Mouse (Mus musculus) myocyte (in vitro differentiated cells): ENCODE results near the gene Krt222. TPM values are rescaled to one million over a fixed set of nuclear protein-coding genes. Genes with fewer than 3 reads are reported as not detected.

Source experiments
- H3K27me3 ChIP-seq: one replicate; pipeline ENCODE4 v1.6.1; 2011; ENCODE audit not compliant: control insufficient read depth, insufficient read depth, insufficient read length
- H3K36me3 ChIP-seq: one replicate; pipeline ENCODE4 v1.6.1; 2011; ENCODE audit not compliant: control insufficient read depth, insufficient read depth
- H3K4me2 ChIP-seq: one replicate; pipeline ENCODE4 v1.6.1; 2011; ENCODE audit warnings: low read depth, control low read depth
- H3K4me3 ChIP-seq: one replicate; pipeline ENCODE4 v1.5.1; 2011; ENCODE audit warnings: mild to moderate bottlenecking, control low read depth, moderate library complexity
- H3K79me2 ChIP-seq: one replicate; pipeline ENCODE4 v1.6.1; 2011; ENCODE audit not compliant: control insufficient read depth, insufficient read depth
- H3ac ChIP-seq: one replicate; pipeline ENCODE4 v1.6.1; 2011; ENCODE audit not compliant: control insufficient read depth, insufficient read length
- CEBPB ChIP-seq: IDR thresholded peaks from 2 replicates; pipeline ENCODE4 v1.6.1; 2011; ENCODE audit warnings: mild to moderate bottlenecking, moderate library complexity; ENCODE audit not compliant: poor library complexity, insufficient read depth, severe bottlenecking
- E2F4 ChIP-seq: IDR thresholded peaks from one replicate; pipeline ENCODE4 v1.6.1; 2011; ENCODE audit warnings: mild to moderate bottlenecking, control low read depth, moderate library complexity; ENCODE audit not compliant: insufficient read depth
- MAX ChIP-seq: IDR thresholded peaks from one replicate; pipeline ENCODE4 v1.6.1; 2011; ENCODE audit warnings: low read depth, mild to moderate bottlenecking, control low read depth
- MYOD1 ChIP-seq, 3 experiments: IDR thresholded peaks; one replicate each; pipeline ENCODE4 v1.6.1; 2011; ENCODE audit warnings: control low read depth in 2 of 3, low read depth in 2 of 3, mild to moderate bottlenecking in 2 of 3, moderate library complexity in 1 of 3; ENCODE audit not compliant: insufficient read length in 2 of 3, control insufficient read depth in 1 of 3
- MYOG ChIP-seq, 3 experiments: IDR thresholded peaks; one replicate each; pipeline ENCODE4 v1.6.1; 2011; ENCODE audit warnings: control low read depth in 2 of 3, low read depth in 2 of 3, mild to moderate bottlenecking in 2 of 3; ENCODE audit not compliant: insufficient read length in 2 of 3, control insufficient read depth in 1 of 3, insufficient read depth in 1 of 3
- POLR2A ChIP-seq: IDR thresholded peaks from one replicate; pipeline ENCODE4 v1.6.1; 2011; ENCODE audit warnings: low read depth, mild to moderate bottlenecking, control low read depth, moderate library complexity; ENCODE audit not compliant: insufficient read length
- POLR2AphosphoS2 ChIP-seq: IDR thresholded peaks from one replicate; pipeline ENCODE4 v1.6.1; 2011; ENCODE audit warnings: low read depth, control low read depth; ENCODE audit not compliant: insufficient read length
- REST ChIP-seq: IDR thresholded peaks from one replicate; pipeline ENCODE4 v1.6.1; 2011; ENCODE audit warnings: mild to moderate bottlenecking, control low read depth, moderate library complexity; ENCODE audit not compliant: insufficient read depth, insufficient read length
- SRF ChIP-seq: IDR thresholded peaks from one replicate; pipeline ENCODE4 v1.6.1; 2011; ENCODE audit warnings: low read depth; ENCODE audit not compliant: control insufficient read depth, insufficient read length
- TCF12 ChIP-seq: IDR thresholded peaks from one replicate; pipeline ENCODE4 v1.6.1; 2011; ENCODE audit warnings: mild to moderate bottlenecking, control low read depth; ENCODE audit not compliant: poor library complexity, insufficient read depth, severe bottlenecking
- TCF3 ChIP-seq: IDR thresholded peaks from one replicate; pipeline ENCODE4 v1.6.1; 2011; ENCODE audit warnings: low read depth, control low read depth; ENCODE audit not compliant: insufficient read length
- USF1 ChIP-seq: IDR thresholded peaks from one replicate; pipeline ENCODE4 v1.6.1; 2011; ENCODE audit warnings: low read depth, mild to moderate bottlenecking, control low read depth, moderate library complexity
- polyA plus RNA-seq: library from polyadenylated mRNA; unstranded; fragments of >200 nt; fragmentation: generic; extraction: Trizol; gene quantifications from one replicate; pipeline ENCODE4 v1.2.1, GENCODE M21; 2012; ENCODE audit warnings: missing spikeins

The Krt222 gene
- polyA plus RNA-seq, 1 experiment, result 0.06 TPM

DNA sequence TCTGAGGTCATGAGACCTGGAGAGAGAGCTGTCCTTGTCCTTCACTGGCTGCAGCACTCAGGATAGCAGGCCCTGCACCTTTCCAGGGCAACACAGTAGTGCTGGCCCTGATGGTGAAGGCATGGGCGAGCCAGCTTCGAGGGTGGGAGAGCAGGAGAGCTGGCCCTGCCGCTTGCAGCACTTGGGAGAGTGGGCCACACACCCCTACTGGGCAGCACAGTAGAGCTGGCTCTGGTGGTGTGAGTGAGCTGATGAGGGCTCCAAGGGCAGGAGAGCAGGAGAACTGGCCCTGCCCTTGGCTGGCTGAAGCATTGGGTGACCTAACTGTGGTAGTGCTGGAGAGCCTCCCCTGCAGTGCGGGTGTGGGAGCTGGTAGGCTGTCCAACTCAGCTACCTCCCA lies 28.8 kb upstream of the Krt222 start:
- Histone ChIP-seq H3K4me2 (no peak overlapping the region), H3ac (no peak overlapping the region), H3K27me3 (peaks cover 43% of the 10 kb centered on the region), H3K79me2 (no peaks in the 10 kb centered on the region), H3K4me3 (no peak overlapping the region), H3K36me3 (no peaks in the 10 kb centered on the region)
- no peak for TF ChIP-seq TCF12
- TF ChIP-seq POLR2AphosphoS2, result no peak
- no peak for TF ChIP-seq MYOD1 (IDR thresholded peaks at IDR 0.05; ENCODE audit: control insufficient read depth in 1 of 3, insufficient read length in 2 of 3, low read depth in 2 of 3)
- TF ChIP-seq MYOG (IDR thresholded peaks at IDR 0.05; ENCODE audit: control insufficient read depth in 1 of 3, insufficient read depth in 1 of 3, insufficient read length in 2 of 3, low read depth in 2 of 3), result no peak
- no peak for TF ChIP-seq POLR2A
- TF ChIP-seq CEBPB, result no peak
- TF ChIP-seq MAX, result no peak
- no peak for TF ChIP-seq E2F4
- TF ChIP-seq USF1, result no peak
- no peak for TF ChIP-seq TCF3
- no peak for TF ChIP-seq REST
- no peak for TF ChIP-seq SRF

GRCm38 (mm10) chr11:99269192-99269591 lies 25.3 kb upstream of the Krt222 start:
- H3K4me3 ChIP-seq, result no peak overlapping the region
- no peaks in the 10 kb centered on the region for H3K79me2 ChIP-seq
- H3K4me2 ChIP-seq, result no peak overlapping the region
- no peak overlapping the region for H3ac ChIP-seq
- H3K27me3 ChIP-seq, result peaks cover 62% of the 10 kb centered on the region
- H3K36me3 ChIP-seq, result no peaks in the 10 kb centered on the region
- no peak for TF ChIP-seq E2F4
- no peak for TF ChIP-seq SRF
- no peak for TF ChIP-seq CEBPB
- no peak for TF ChIP-seq MYOD1 (IDR thresholded peaks at IDR 0.05; ENCODE audit: control insufficient read depth in 1 of 3, insufficient read length in 2 of 3, low read depth in 2 of 3)
- TF ChIP-seq POLR2A, result no peak
- TF ChIP-seq USF1, result no peak
- TF ChIP-seq MAX, result no peak
- TF ChIP-seq MYOG (IDR thresholded peaks at IDR 0.05; ENCODE audit: control insufficient read depth in 1 of 3, insufficient read depth in 1 of 3, insufficient read length in 2 of 3, low read depth in 2 of 3), result no peak
- TF ChIP-seq TCF3, result no peak
- TF ChIP-seq POLR2AphosphoS2, result no peak
- no peak for TF ChIP-seq REST
- no peak for TF ChIP-seq TCF12

GRCm38 (mm10) chr11:99265796-99266195 lies 21.9 kb upstream of the Krt222 start:
- peaks cover 49% of the 10 kb centered on the region for H3K27me3 ChIP-seq
- H3ac ChIP-seq, result no peak overlapping the region
- no peaks in the 10 kb centered on the region for H3K36me3 ChIP-seq
- no peak overlapping the region for H3K4me2 ChIP-seq
- TF ChIP-seq MYOG (IDR thresholded peaks at IDR 0.05; ENCODE audit: control insufficient read depth in 1 of 3, insufficient read depth in 1 of 3, insufficient read length in 2 of 3, low read depth in 2 of 3) (no peak), MYOD1 (IDR thresholded peaks at IDR 0.05; ENCODE audit: control insufficient read depth in 1 of 3, insufficient read length in 2 of 3, low read depth in 2 of 3) (no peak), REST (no peak), MAX (no peak), E2F4 (no peak), POLR2AphosphoS2 (no peak), CEBPB (no peak), TCF3 (no peak), TCF12 (no peak), USF1 (no peak), POLR2A (no peak), SRF (no peak)
- H3K4me3 ChIP-seq, result no peak overlapping the region
- H3K79me2 ChIP-seq, result no peaks in the 10 kb centered on the region

DNA sequence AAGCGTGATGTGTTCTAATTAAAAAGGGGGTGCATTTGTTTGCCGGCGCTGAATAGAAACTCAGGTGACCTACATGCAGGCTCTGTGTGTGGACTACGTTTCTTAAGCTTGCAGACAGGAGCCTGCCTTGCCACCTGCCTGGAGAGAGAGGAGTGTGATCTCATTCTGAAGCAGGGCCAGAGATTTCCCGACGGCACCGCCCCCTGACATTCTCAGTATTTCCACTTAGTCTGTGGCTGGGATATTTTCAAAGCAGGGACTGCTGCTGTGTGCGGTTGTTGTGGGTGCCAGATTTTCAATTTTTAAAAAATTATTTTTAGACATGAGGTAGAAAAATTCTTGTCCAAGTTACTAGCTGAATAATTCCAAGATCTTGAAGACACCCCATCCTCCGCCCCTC lies 21.3 kb upstream of the Krt222 start:
- Histone ChIP-seq H3K4me3 (no peak overlapping the region), H3K27me3 (peaks cover 43% of the 10 kb centered on the region), H3K79me2 (no peaks in the 10 kb centered on the region), H3K4me2 (no peak overlapping the region), H3K36me3 (no peaks in the 10 kb centered on the region), H3ac (no peak overlapping the region)
- no peak for TF ChIP-seq SRF
- TF ChIP-seq E2F4, result no peak
- no peak for TF ChIP-seq USF1
- no peak for TF ChIP-seq TCF3
- no peak for TF ChIP-seq REST
- no peak for TF ChIP-seq POLR2A
- no peak for TF ChIP-seq TCF12
- TF ChIP-seq MAX, result no peak
- TF ChIP-seq MYOG (IDR thresholded peaks at IDR 0.05; ENCODE audit: control insufficient read depth in 1 of 3, insufficient read depth in 1 of 3, insufficient read length in 2 of 3, low read depth in 2 of 3), result no peak
- no peak for TF ChIP-seq CEBPB
- no peak for TF ChIP-seq MYOD1 (IDR thresholded peaks at IDR 0.05; ENCODE audit: control insufficient read depth in 1 of 3, insufficient read length in 2 of 3, low read depth in 2 of 3)
- TF ChIP-seq POLR2AphosphoS2, result no peak

- H3ac ChIP-seq, result no peak overlapping the region
- TF ChIP-seq USF1 (no peak), MAX (no peak), TCF3 (no peak), CEBPB (no peak), MYOD1 (IDR thresholded peaks at IDR 0.05; ENCODE audit: control insufficient read depth in 1 of 3, insufficient read length in 2 of 3, low read depth in 2 of 3) (no peak), POLR2A (no peak), E2F4 (no peak), TCF12 (no peak), MYOG (IDR thresholded peaks at IDR 0.05; ENCODE audit: control insufficient read depth in 1 of 3, insufficient read depth in 1 of 3, insufficient read length in 2 of 3, low read depth in 2 of 3) (no peak), SRF (no peak), POLR2AphosphoS2 (no peak), REST (no peak)
- H3K27me3 ChIP-seq, result peaks cover 11% of the 10 kb centered on the region
- H3K4me3 ChIP-seq, result no peak overlapping the region
- no peak overlapping the region for H3K4me2 ChIP-seq
- no peaks in the 10 kb centered on the region for H3K36me3 ChIP-seq
- H3K79me2 ChIP-seq, result no peaks in the 10 kb centered on the region
These were observed 12.3 kb upstream of the Krt222 start for GRCm38 (mm10) chr11:99256213-99256612.
